ENCODE assay signal across 11 mouse cellular contexts in the genomic region with DNA sequence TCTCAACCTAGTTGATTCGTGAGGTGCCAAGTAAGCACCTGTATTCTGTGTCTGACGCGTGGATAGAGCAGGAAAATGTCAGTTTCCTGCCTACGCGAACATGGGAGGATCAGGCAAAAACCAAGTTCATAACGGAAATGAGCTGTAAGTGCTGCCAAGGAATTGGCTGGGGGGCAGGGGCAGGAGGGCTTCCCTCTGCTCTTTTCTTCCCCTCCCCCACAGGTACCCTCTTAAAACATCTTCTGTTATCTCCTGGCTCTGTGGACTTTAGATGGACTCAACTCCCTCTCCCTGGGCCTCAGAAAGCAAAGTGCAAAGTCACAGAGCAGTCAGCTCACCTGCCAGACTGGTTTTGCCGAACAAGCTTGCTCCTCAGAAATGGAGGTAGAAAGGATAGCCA. TPM values are rescaled to one million over a fixed set of nuclear protein-coding genes. Genes with fewer than 3 reads are reported as not detected.
DNase-seq lines count a peak whose midpoint lies in the region; ATAC-seq lines count a peak whose summit lies in the region.
"Had no signal": no experiment of that assay in that cellular context is flagged by ENCODE, and none has a peak within 500 bp of the region (broad histone marks: within the 10 kb centered on the region; RNA-seq: fewer than 3 reads in every experiment).

No protein-coding gene starts in this region.

- peaks cover 46% of the 10 kb centered on the region for H3K36me3 ChIP-seq in erythroblast, embryonic 14.5 days (ENCODE audit: control insufficient read depth)
- peaks cover 10% of the 10 kb centered on the region for H3K36me3 ChIP-seq in liver, embryonic 11.5 days (ENCODE audit: control insufficient read depth, insufficient read depth, low read length)
- peaks cover 14% of the 10 kb centered on the region; the same call in 1 of the 2 replicates for H3K36me3 ChIP-seq in midbrain, embryonic 15.5 days (replicated peaks)

- no peak for ATAC-seq in erythroblast, adult 5-6 weeks (replicated peaks; ENCODE audit: low FRiP score, poor library complexity, severe bottlenecking)
- ATAC-seq in inflammation-experienced regulatory T-cells, adult 6 months: peak; percentile 54
- ATAC-seq in liver, embryonic 11.5 days (replicated peaks; ENCODE audit: low FRiP score): no peak
- no peak for ATAC-seq in midbrain, embryonic 15.5 days (replicated peaks)

- no peak overlapping the region for H3K27ac ChIP-seq in liver, embryonic 11.5 days (ENCODE audit: low read depth, low read length)
- no peak overlapping the region for H3K27ac ChIP-seq in midbrain, embryonic 15.5 days

- no peaks in the 10 kb centered on the region for H3K27me3 ChIP-seq in erythroblast, embryonic 14.5 days (ENCODE audit: control insufficient read depth)
- no peaks in the 10 kb centered on the region for H3K27me3 ChIP-seq in liver, embryonic 11.5 days (replicated peaks; ENCODE audit: control insufficient read depth, insufficient read depth, low read length)
- no peaks in the 10 kb centered on the region for H3K27me3 ChIP-seq in midbrain, embryonic 15.5 days (replicated peaks)
- H3K27me3 ChIP-seq: heart, embryonic 15.5 days had no signal

- H3K9ac ChIP-seq in liver, embryonic 11.5 days (ENCODE audit: low read depth, low read length): no peak overlapping the region
- no peak overlapping the region for H3K9ac ChIP-seq in midbrain, embryonic 15.5 days

- no peaks in the 10 kb centered on the region for H3K9me3 ChIP-seq in erythroblast, embryonic 14.5 days (ENCODE audit: control insufficient read depth, low read length)
- no peaks in the 10 kb centered on the region for H3K9me3 ChIP-seq in liver, embryonic 11.5 days (ENCODE audit: control insufficient read depth, low read length)
- no peaks in the 10 kb centered on the region for H3K9me3 ChIP-seq in midbrain, embryonic 15.5 days
- H3K9me3 ChIP-seq: heart, embryonic 15.5 days had no signal

- 60% methylated on average over 7 of the region's 7 CpGs for WGBS in liver, embryonic 11.5 days
- WGBS in midbrain, embryonic 15.5 days: 82% methylated on average over 7 of the region's 7 CpGs

- H3K4me2 ChIP-seq in liver, embryonic 11.5 days: peak overlapping the region; percentile 66; the same call in 1 of the 2 replicates
- H3K4me2 ChIP-seq in midbrain, embryonic 15.5 days: no peak overlapping the region

- H3K4me1 ChIP-seq in erythroblast, embryonic 14.5 days (ENCODE audit: control insufficient read depth): peaks cover 82% of the 10 kb centered on the region
- peaks cover 9% of the 10 kb centered on the region for H3K4me1 ChIP-seq in liver, embryonic 11.5 days (replicated peaks; ENCODE audit: control insufficient read depth, insufficient read depth, low read length)
- H3K4me1 ChIP-seq in midbrain, embryonic 15.5 days: peaks cover 10% of the 10 kb centered on the region

- DNase-seq in 416B (ENCODE audit: low read depth): peak; percentile 49
- no peak for DNase-seq in liver, embryonic 11.5 days (ENCODE audit: low spot score)
- DNase-seq in frontal cortex, postnatal 25 days (ENCODE audit: low spot score in 2 of 2): no peak
- DNase-seq in spleen, postnatal 36 days (ENCODE audit: low spot score in 2 of 2): no peak
- DNase-seq: cerebellum, adult 2 months had no signal

- peak overlapping the region; percentile 67 for H3K4me3 ChIP-seq in erythroblast, embryonic 14.5 days (replicated peaks)
- H3K4me3 ChIP-seq in liver, embryonic 11.5 days (ENCODE audit: low read depth, low read length): no peak overlapping the region
- H3K4me3 ChIP-seq in midbrain, embryonic 15.5 days: no peak overlapping the region

RNA-seq across cellular contexts. Expression of a gene that starts 0.3 kb away (rescaled TPM):
- polyA plus RNA-seq in erythroblast, embryonic 14.5 days (2012): 0.29 and 0.59 TPM in 2 replicates
- total RNA-seq in erythroblast, adult 5-6 weeks (2015; ENCODE audit: low replicate concordance): not detected in 2 replicates
- total RNA-seq in erythroblast, adult 5-6 weeks (2017; ENCODE audit: low replicate concordance): 1.0 TPM in 1 of 2 replicates, not detected in the other
- polyA plus RNA-seq in inflammation-experienced regulatory T-cells, adult 6 months (2017; shearing (Covaris generic)): 1 to 10 TPM; 1.6 to 2.0 (median 1.8) TPM
- 10.1 and 10.9 TPM in 2 replicates for polyA plus RNA-seq in liver, embryonic 11.5 days (2014; fragmentation: Nextera tagmentation; extraction: Ambion mirVana)
- polyA plus RNA-seq in midbrain, embryonic 15.5 days (2015; fragmentation: Nextera tagmentation; extraction: Ambion mirVana): 12.7 and 14.5 TPM in 2 replicates

RNA-seq across cellular contexts. Expression of a gene that starts 16.7 kb away (rescaled TPM):
- 666 and 744 TPM in 2 replicates for polyA plus RNA-seq in erythroblast, embryonic 14.5 days (2012)
- total RNA-seq in erythroblast, adult 5-6 weeks (2015; ENCODE audit: low replicate concordance): 105 and 125 TPM in 2 replicates
- 81.9 and 128 TPM in 2 replicates for total RNA-seq in erythroblast, adult 5-6 weeks (2017; ENCODE audit: low replicate concordance)
- polyA plus RNA-seq in inflammation-experienced regulatory T-cells, adult 6 months (2017; shearing (Covaris generic)): 10 to 100 TPM; 75.5 to 92.5 (median 76.8) TPM
- polyA plus RNA-seq in liver, embryonic 11.5 days (2014; fragmentation: Nextera tagmentation; extraction: Ambion mirVana): 468 and 489 TPM in 2 replicates
- polyA plus RNA-seq in midbrain, embryonic 15.5 days (2015; fragmentation: Nextera tagmentation; extraction: Ambion mirVana): 71.2 and 72.1 TPM in 2 replicates

RNA-seq across cellular contexts. Expression of a gene that starts 21.9 kb away (rescaled TPM):
- 8.0 and 9.7 TPM in 2 replicates for polyA plus RNA-seq in erythroblast, embryonic 14.5 days (2012)
- 21.3 and 30.7 TPM in 2 replicates for total RNA-seq in erythroblast, adult 5-6 weeks (2015; ENCODE audit: low replicate concordance)
- 14.1 and 17.3 TPM in 2 replicates for total RNA-seq in erythroblast, adult 5-6 weeks (2017; ENCODE audit: low replicate concordance)
- 10 to 100 TPM; 28.8 to 36.2 (median 36.2) TPM for polyA plus RNA-seq in inflammation-experienced regulatory T-cells, adult 6 months (2017; shearing (Covaris generic))
- 102 and 106 TPM in 2 replicates for polyA plus RNA-seq in liver, embryonic 11.5 days (2014; fragmentation: Nextera tagmentation; extraction: Ambion mirVana)
- 58.9 and 62.2 TPM in 2 replicates for polyA plus RNA-seq in midbrain, embryonic 15.5 days (2015; fragmentation: Nextera tagmentation; extraction: Ambion mirVana)

RNA-seq across cellular contexts. Expression of a gene that starts 22.2 kb away (rescaled TPM):
- polyA plus RNA-seq in erythroblast, embryonic 14.5 days (2012): not detected in 2 replicates
- total RNA-seq in erythroblast, adult 5-6 weeks (2015; ENCODE audit: low replicate concordance): not detected in 2 replicates
- total RNA-seq in erythroblast, adult 5-6 weeks (2017; ENCODE audit: low replicate concordance): not detected in 2 replicates
- polyA plus RNA-seq in inflammation-experienced regulatory T-cells, adult 6 months (2017; shearing (Covaris generic)): under 1 TPM in 2 of 3 experiments, not detected in 1; 0.40 to 0.44 TPM
- polyA plus RNA-seq in liver, embryonic 11.5 days (2014; fragmentation: Nextera tagmentation; extraction: Ambion mirVana): 0.36 and 0.49 TPM in 2 replicates
- polyA plus RNA-seq in midbrain, embryonic 15.5 days (2015; fragmentation: Nextera tagmentation; extraction: Ambion mirVana): 0.52 and 1.2 TPM in 2 replicates

RNA-seq across cellular contexts. Expression of a gene that starts 23.1 kb away (rescaled TPM):
- 0.03 TPM in 1 of 2 replicates, not detected in the other for polyA plus RNA-seq in erythroblast, embryonic 14.5 days (2012)
- total RNA-seq in erythroblast, adult 5-6 weeks (2015; ENCODE audit: low replicate concordance): not detected in 2 replicates
- total RNA-seq in erythroblast, adult 5-6 weeks (2017; ENCODE audit: low replicate concordance): not detected in 2 replicates
- polyA plus RNA-seq in inflammation-experienced regulatory T-cells, adult 6 months (2017; shearing (Covaris generic)): 1 to 10 TPM; 1.3 to 3.2 (median 1.9) TPM
- polyA plus RNA-seq in liver, embryonic 11.5 days (2014; fragmentation: Nextera tagmentation; extraction: Ambion mirVana): 0.48 and 0.99 TPM in 2 replicates
- polyA plus RNA-seq in midbrain, embryonic 15.5 days (2015; fragmentation: Nextera tagmentation; extraction: Ambion mirVana): 0.60 and 1.0 TPM in 2 replicates
- total RNA-seq: megakaryocyte progenitor cell, adult 5-6 weeks had no signal
